Mouse (Mus musculus) ES-Bruce4 (cell line): ENCODE measurements around the gene Clrn3. TPM values are rescaled to one million over a fixed set of nuclear protein-coding genes. Genes with fewer than 3 reads are reported as not detected.

Experiments
- H3K27ac ChIP-seq: 2 replicates; pipeline ENCODE4 v1.5.1; 2012; ENCODE audit warnings: low read length, inconsistent platforms; ENCODE audit not compliant: insufficient read depth
- H3K27me3 ChIP-seq: 2 replicates; pipeline ENCODE4 v1.6.1; 2012; ENCODE audit warnings: mild to moderate bottlenecking, low read length, inconsistent platforms; ENCODE audit not compliant: control insufficient read depth, poor library complexity, insufficient read depth, severe bottlenecking
- H3K36me3 ChIP-seq: 2 replicates; pipeline ENCODE4 v1.6.1; 2012; ENCODE audit warnings: inconsistent platforms, mild to moderate bottlenecking, low read length, moderate library complexity; ENCODE audit not compliant: control insufficient read depth, poor library complexity, insufficient read depth, severe bottlenecking
- H3K4me1 ChIP-seq: one replicate; pipeline ENCODE4 v1.8.1; 2011; ENCODE audit warnings: low read length; ENCODE audit not compliant: control insufficient read depth, insufficient read depth
- H3K4me3 ChIP-seq: 2 replicates; pipeline ENCODE4 v1.5.1; 2011; ENCODE audit warnings: low read depth, mild to moderate bottlenecking, low read length
- H3K9ac ChIP-seq: 2 replicates; pipeline ENCODE4 v1.6.1; 2012; ENCODE audit warnings: low read depth, mild to moderate bottlenecking, inconsistent platforms; ENCODE audit not compliant: poor library complexity, severe bottlenecking
- H3K9me3 ChIP-seq: replicated peaks from 2 replicates; pipeline ENCODE4 v1.6.1; 2012; ENCODE audit warnings: mild to moderate bottlenecking, low read length, inconsistent platforms; ENCODE audit not compliant: control insufficient read depth, poor library complexity, insufficient read depth, severe bottlenecking
- CTCF ChIP-seq: IDR thresholded peaks from one replicate; pipeline ENCODE4 v1.8.1; 2011; ENCODE audit warnings: low read depth, low read length
- EP300 ChIP-seq: IDR thresholded peaks from 2 replicates; pipeline ENCODE4 v1.6.1; 2011; ENCODE audit warnings: low read depth, low read length; ENCODE audit not compliant: insufficient read depth
- POLR2A ChIP-seq: IDR thresholded peaks from one replicate; pipeline ENCODE4 v1.8.1; 2011; ENCODE audit warnings: low read length; ENCODE audit not compliant: insufficient read depth
- polyA plus RNA-seq: library from polyadenylated mRNA; stranded (reverse); fragments of >200 nt; gene quantifications from 2 replicates; pipeline ENCODE4 v1.2.4, GENCODE M21; 2011; ENCODE audit warnings: low read depth; ENCODE audit not compliant: missing spikeins, insufficient read depth, insufficient read length

The Clrn3 gene
- polyA plus RNA-seq, 1 experiment, result not detected

- no peak overlapping the region for H3K9ac ChIP-seq
- no peaks in the 10 kb centered on the region for H3K27me3 ChIP-seq
- H3K4me3 ChIP-seq, result no peak overlapping the region
- H3K4me1 ChIP-seq, result no peaks in the 10 kb centered on the region
- TF ChIP-seq POLR2A, result no peak
- TF ChIP-seq CTCF, result no peak
- no peak for TF ChIP-seq EP300
- H3K9me3 ChIP-seq, result no peaks in the 10 kb centered on the region
- H3K36me3 ChIP-seq, result no peaks in the 10 kb centered on the region
- H3K27ac ChIP-seq, result no peak overlapping the region
Observed at GRCm38 (mm10) chr7:135521755-135522512, 6.5 kb downstream of the Clrn3 start.

- no peaks in the 10 kb centered on the region for H3K27me3 ChIP-seq
- no peaks in the 10 kb centered on the region for H3K9me3 ChIP-seq
- H3K36me3 ChIP-seq, result no peaks in the 10 kb centered on the region
- no peaks in the 10 kb centered on the region for H3K4me1 ChIP-seq
- H3K4me3 ChIP-seq, result no peak overlapping the region
- H3K27ac ChIP-seq, result no peak overlapping the region
- TF ChIP-seq EP300 (no peak), CTCF (no peak), POLR2A (no peak)
- H3K9ac ChIP-seq, result no peak overlapping the region
Observed at GRCm38 (mm10) chr7:135520241-135520640, 8.2 kb downstream of the Clrn3 start.

GRCm38 (mm10) chr7:135517191-135517590, 11.3 kb downstream of the Clrn3 start:
- Histone ChIP-seq H3K27ac (no peak overlapping the region), H3K27me3 (no peaks in the 10 kb centered on the region), H3K36me3 (no peaks in the 10 kb centered on the region)

DNA sequence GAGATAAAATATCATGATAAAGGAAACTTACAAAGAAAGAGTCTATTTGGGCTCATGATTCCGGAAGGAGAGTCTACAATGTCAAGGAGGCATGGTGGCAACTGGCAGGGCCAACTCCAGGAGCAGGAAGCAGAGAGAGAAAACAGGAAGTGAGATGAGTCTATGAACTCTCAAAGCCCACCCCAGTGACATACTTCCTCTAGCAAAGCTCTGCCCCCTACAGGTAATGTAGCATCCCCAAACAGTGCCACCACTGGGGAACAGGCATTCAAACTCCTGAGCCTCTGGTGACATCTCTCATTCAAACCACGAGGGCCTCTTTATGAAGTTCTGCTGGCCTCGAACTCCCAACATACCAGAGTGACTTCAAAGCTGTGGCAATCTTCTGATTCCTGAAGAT, 16.7 kb downstream of the Clrn3 start:
- Histone ChIP-seq H3K9ac (no peak overlapping the region), H3K4me1 (no peaks in the 10 kb centered on the region), H3K9me3 (no peaks in the 10 kb centered on the region; the same call in 1 of the 2 replicates), H3K4me3 (no peak overlapping the region), H3K27me3 (no peaks in the 10 kb centered on the region), H3K27ac (no peak overlapping the region), H3K36me3 (no peaks in the 10 kb centered on the region)
- TF ChIP-seq CTCF, result no peak
- TF ChIP-seq POLR2A, result no peak
- no peak for TF ChIP-seq EP300

More at GRCm38 (mm10) chr7:135517191-135517590, 11.3 kb downstream of the Clrn3 start:
- Histone ChIP-seq H3K9ac (no peak overlapping the region), H3K9me3 (no peaks in the 10 kb centered on the region), H3K4me3 (no peak overlapping the region), H3K4me1 (no peaks in the 10 kb centered on the region)
- TF ChIP-seq CTCF (no peak), POLR2A (no peak), EP300 (no peak)

DNA sequence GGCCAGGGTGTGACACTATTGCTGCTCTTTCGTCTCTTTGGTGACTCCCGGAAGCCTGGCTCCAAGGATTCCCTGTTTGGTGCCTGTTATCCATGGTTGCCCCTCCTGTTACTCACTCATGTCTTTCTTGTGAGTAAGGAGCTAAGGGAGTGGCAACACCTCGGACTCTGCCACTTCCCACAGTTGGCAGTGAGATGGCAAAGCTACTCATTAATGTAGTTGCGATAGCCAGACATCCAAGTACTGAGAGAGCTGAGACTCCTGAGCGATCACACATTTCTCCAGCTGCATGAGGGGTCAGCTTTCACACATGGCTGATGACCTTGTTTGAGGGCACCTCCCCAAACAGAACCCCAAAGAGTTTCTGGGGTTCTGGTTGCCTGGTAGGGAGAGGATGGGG, 18.0 kb downstream of the Clrn3 start:
- Histone ChIP-seq H3K9me3 (no peaks in the 10 kb centered on the region; the same call in 1 of the 2 replicates), H3K4me3 (no peak overlapping the region), H3K9ac (no peak overlapping the region), H3K36me3 (no peaks in the 10 kb centered on the region), H3K27me3 (no peaks in the 10 kb centered on the region), H3K27ac (no peak overlapping the region), H3K4me1 (no peaks in the 10 kb centered on the region)
- TF ChIP-seq EP300 (no peak), CTCF (no peak), POLR2A (no peak)

- Histone ChIP-seq H3K4me1 (no peaks in the 10 kb centered on the region), H3K27me3 (no peaks in the 10 kb centered on the region), H3K36me3 (no peaks in the 10 kb centered on the region), H3K9ac (no peak overlapping the region), H3K27ac (no peak overlapping the region), H3K4me3 (no peak overlapping the region), H3K9me3 (no peaks in the 10 kb centered on the region; the same call in 1 of the 2 replicates)
- TF ChIP-seq CTCF, result no peak
Observed at GRCm38 (mm10) chr7:135509272-135509671, 19.2 kb downstream of the Clrn3 start.
